Mouse (Mus musculus) testis, adult 2 months (tissue): ENCODE results near the gene Synrg. TPM values are rescaled to one million over a fixed set of nuclear protein-coding genes. Genes with fewer than 3 reads are reported as not detected.

Experiments used
- H3K27ac ChIP-seq: fragments of 200-500 bp; 2 replicates; pipeline ENCODE4 v1.5.1; 2012; ENCODE audit warnings: low read depth, low read length; ENCODE audit not compliant: control insufficient read depth, insufficient read depth
- H3K27me3 ChIP-seq: fragments of 200-500 bp; 2 replicates; pipeline ENCODE4 v1.6.1; 2012; ENCODE audit warnings: mild to moderate bottlenecking, low read length, moderate library complexity; ENCODE audit not compliant: control insufficient read depth, insufficient read depth
- H3K36me3 ChIP-seq: fragments of 200-500 bp; 2 replicates; pipeline ENCODE4 v1.6.1; 2012; ENCODE audit warnings: mild to moderate bottlenecking, low read length; ENCODE audit not compliant: control insufficient read depth, insufficient read depth
- H3K4me1 ChIP-seq: fragments of 200-500 bp; 2 replicates; pipeline ENCODE4 v1.6.1; 2012; ENCODE audit warnings: low read length; ENCODE audit not compliant: control insufficient read depth, insufficient read depth
- H3K4me3 ChIP-seq: fragments of 200-500 bp; 2 replicates; pipeline ENCODE4 v1.5.1; 2012; ENCODE audit warnings: low read depth, mild to moderate bottlenecking, low read length, moderate library complexity, mixed read lengths; ENCODE audit not compliant: control insufficient read depth
- CTCF ChIP-seq: fragments of 200-500 bp; IDR thresholded peaks from 2 replicates; pipeline ENCODE4 v1.5.1; 2012; ENCODE audit warnings: low read depth, mild to moderate bottlenecking, inconsistent platforms, low read length, moderate library complexity; ENCODE audit not compliant: control insufficient read depth, insufficient read depth, insufficient replicate concordance
- POLR2A ChIP-seq: fragments of 200-500 bp; IDR thresholded peaks from 2 replicates; pipeline ENCODE4 v1.6.1; 2012; ENCODE audit warnings: low read depth, mild to moderate bottlenecking, inconsistent platforms, low read length, moderate library complexity; ENCODE audit not compliant: control insufficient read depth
- polyA plus RNA-seq: library from polyadenylated mRNA; depleted of rRNA; stranded (reverse); fragments of >200 nt; gene quantifications from 2 replicates; pipeline ENCODE4 v1.2.3, GENCODE M21; 2012; rRNA removed

Gene Synrg
- polyA plus RNA-seq, 1 experiment: 33.0 TPM

DNA sequence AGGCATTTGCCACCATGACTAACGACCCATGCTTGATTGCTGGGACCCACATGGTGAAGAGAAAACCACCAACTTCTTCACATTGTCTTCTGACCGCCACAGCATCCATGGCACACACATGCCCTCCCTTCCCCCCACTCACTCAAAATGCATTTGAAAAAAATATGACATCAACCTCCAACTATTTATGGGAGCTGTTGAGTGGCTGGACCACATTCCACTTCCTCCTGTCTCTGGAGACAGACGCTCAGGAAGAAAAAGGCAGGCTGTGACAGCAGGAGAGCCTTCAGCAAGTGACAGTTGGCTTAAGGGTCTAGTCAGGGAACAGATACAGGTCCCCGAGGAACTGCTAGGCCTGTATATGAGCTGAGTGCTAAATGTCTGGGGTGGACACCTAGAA, 115.7 kb downstream of the Synrg start:
- H3K27ac ChIP-seq: no peak overlapping the region
- no peak for TF ChIP-seq CTCF
- TF ChIP-seq POLR2A: no peak
- H3K4me1 ChIP-seq: no peaks in the 10 kb centered on the region
- H3K36me3 ChIP-seq: no peaks in the 10 kb centered on the region
- no peaks in the 10 kb centered on the region for H3K27me3 ChIP-seq
- no peak overlapping the region for H3K4me3 ChIP-seq

GRCm38 (mm10) chr11:84080327-84080726, 116.1 kb downstream of the Synrg start:
- no peak overlapping the region for H3K27ac ChIP-seq
- H3K4me1 ChIP-seq: no peaks in the 10 kb centered on the region
- TF ChIP-seq POLR2A: no peak
- no peak for TF ChIP-seq CTCF
- H3K4me3 ChIP-seq: no peak overlapping the region
- no peaks in the 10 kb centered on the region for H3K36me3 ChIP-seq
- H3K27me3 ChIP-seq: no peaks in the 10 kb centered on the region

DNA sequence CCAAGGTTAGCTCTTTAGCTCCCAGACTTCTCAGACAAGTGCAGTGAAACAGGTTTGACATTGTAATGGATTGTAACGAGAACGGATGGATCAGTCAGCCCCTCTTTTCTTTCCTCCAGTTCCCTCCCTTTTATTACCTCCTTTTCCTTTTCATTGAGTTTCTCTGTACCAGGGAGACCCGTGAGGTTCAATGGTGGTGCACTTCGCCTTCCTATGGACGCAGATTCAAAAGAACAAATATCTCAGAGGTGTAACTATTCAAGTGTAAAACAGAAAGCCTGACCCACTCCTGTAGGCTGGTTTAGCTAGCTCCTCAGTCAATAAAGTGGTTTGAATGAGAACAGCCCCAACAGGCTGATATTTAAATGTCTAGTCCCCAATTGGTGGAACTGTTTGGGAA, 117.7 kb downstream of the Synrg start:
- Histone ChIP-seq H3K27ac (no peak overlapping the region), H3K4me3 (no peak overlapping the region), H3K4me1 (no peaks in the 10 kb centered on the region), H3K36me3 (no peaks in the 10 kb centered on the region), H3K27me3 (no peaks in the 10 kb centered on the region)
- no peak for TF ChIP-seq CTCF
- no peak for TF ChIP-seq POLR2A

DNA sequence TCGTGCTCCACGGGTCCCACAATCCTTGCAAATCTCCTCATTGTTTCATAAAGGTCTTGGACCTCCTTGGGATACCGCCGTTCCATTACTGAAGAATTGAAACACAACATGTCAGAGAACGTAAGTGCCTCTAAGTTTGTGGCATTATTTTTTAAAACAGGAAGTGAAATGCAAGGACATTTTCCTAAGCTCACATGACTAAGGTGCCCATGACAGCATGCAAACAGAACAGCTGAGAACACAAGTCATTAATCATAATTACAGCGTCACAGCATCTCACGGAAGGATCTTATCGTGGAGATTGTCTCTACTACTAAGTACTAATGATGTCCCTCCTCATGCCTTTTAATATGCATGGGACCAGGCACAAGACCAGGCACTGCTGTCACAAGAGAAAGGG, 126.3 kb downstream of the Synrg start:
- no peaks in the 10 kb centered on the region for H3K4me1 ChIP-seq
- H3K36me3 ChIP-seq: no peaks in the 10 kb centered on the region
- TF ChIP-seq CTCF (no peak), POLR2A (no peak)
- H3K27ac ChIP-seq: no peak overlapping the region
- no peak overlapping the region for H3K4me3 ChIP-seq
- H3K27me3 ChIP-seq: no peaks in the 10 kb centered on the region

Other genes with a start within 250 kb of the Synrg start
- 0.36 and 0.84 TPM in 2 replicates for gene Wfdc21, start 217.5 kb upstream of the Synrg start, polyA plus RNA-seq
- gene Heatr6, start 210.7 kb upstream of the Synrg start, polyA plus RNA-seq: 6.1 TPM in 2 replicates
- 37.1 and 40.7 TPM in 2 replicates for gene Hnf1b, start 114.4 kb upstream of the Synrg start, polyA plus RNA-seq
- 5.4 and 6.7 TPM in 2 replicates for gene Ddx52, start 22.4 kb upstream of the Synrg start, polyA plus RNA-seq
- gene Dusp14, start 104.8 kb downstream of the Synrg start, polyA plus RNA-seq: 2.4 and 2.5 TPM in 2 replicates
- 3.5 and 4.2 TPM in 2 replicates for gene Tada2a, start 165.2 kb downstream of the Synrg start, polyA plus RNA-seq
- gene Acaca, start 165.2 kb downstream of the Synrg start, polyA plus RNA-seq: 10.2 and 11.2 TPM in 2 replicates
- gene Gm11437, start 203.0 kb downstream of the Synrg start, polyA plus RNA-seq: not detected in 2 replicates